14 mouse cellular contexts compared by ENCODE assay signal in the genomic region with DNA sequence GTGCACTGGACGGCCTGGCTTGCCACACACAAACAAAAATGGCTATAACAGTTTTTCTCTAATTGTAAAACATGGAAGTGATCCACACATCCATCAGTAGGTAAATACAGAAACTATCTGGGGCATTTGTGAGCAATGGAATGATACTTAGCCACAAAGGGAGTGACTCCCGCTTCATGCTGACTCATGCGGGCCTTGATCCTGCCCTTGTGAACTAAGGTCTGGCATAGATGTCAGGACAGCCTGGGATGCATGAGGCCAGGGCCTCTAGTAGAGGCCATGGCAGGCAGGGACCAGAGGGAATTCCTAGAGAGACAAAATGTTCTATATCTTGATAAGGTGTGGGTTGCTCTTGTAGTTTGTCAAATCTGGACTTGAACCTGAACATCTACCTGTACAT. TPM values are rescaled to one million over a fixed set of nuclear protein-coding genes. Genes with fewer than 3 reads are reported as not detected.
DNase-seq lines count a peak whose midpoint lies in the region; ATAC-seq and TF ChIP-seq lines count a peak whose summit lies in the region.
"Had no signal": no experiment of that assay in that cellular context is flagged by ENCODE, and none has a peak within 500 bp of the region (broad histone marks: within the 10 kb centered on the region; RNA-seq: fewer than 3 reads in every experiment).

No protein-coding gene starts in this region.

- H3K36me3 ChIP-seq in C2C12 (ENCODE audit: control insufficient read depth, insufficient read depth), result peaks cover 9% of the 10 kb centered on the region
- H3K36me3 ChIP-seq in liver, embryonic 13.5 days, result peaks cover 24% of the 10 kb centered on the region
- H3K36me3 ChIP-seq in heart, embryonic 10.5 days, result peaks cover 23% of the 10 kb centered on the region

- H3K4me2 ChIP-seq in liver, embryonic 13.5 days, result peak overlapping the region; percentile 25
- H3K4me2 ChIP-seq: forebrain, embryonic 12.5 days; lung, embryonic 14.5 days; neural tube, embryonic 13.5 days had no signal

- no peaks in the 10 kb centered on the region for H3K79me2 ChIP-seq in C2C12 (ENCODE audit: control insufficient read depth, insufficient read depth)

- H3K9me3 ChIP-seq in liver, embryonic 13.5 days (replicated peaks), result no peaks in the 10 kb centered on the region
- H3K9me3 ChIP-seq in heart, embryonic 10.5 days, result no peaks in the 10 kb centered on the region
- H3K9me3 ChIP-seq: forebrain, embryonic 12.5 days; neural tube, embryonic 13.5 days had no signal

- ATAC-seq in liver, embryonic 13.5 days (ENCODE audit: low read depth), result peak; percentile 84
- ATAC-seq: midbrain, embryonic 16.5 days had no signal

- H3K79me3 ChIP-seq in C2C12 (ENCODE audit: low read depth), result no peaks in the 10 kb centered on the region

- 72% methylated on average over 3 of the region's 3 CpGs for WGBS in liver, embryonic 13.5 days (ENCODE audit: insufficient replicate concordance)
- WGBS in heart, embryonic 10.5 days, result 83% methylated on average over 3 of the region's 3 CpGs

- no peak for TF ChIP-seq CTCF in C2C12 (IDR thresholded peaks at IDR 0.05; ENCODE audit: control insufficient read depth, insufficient read depth, insufficient read length)

- peaks cover 49% of the 10 kb centered on the region for H3K4me1 ChIP-seq in liver, embryonic 13.5 days (replicated peaks)
- H3K4me1 ChIP-seq in heart, embryonic 10.5 days, result no peaks in the 10 kb centered on the region
- H3K4me1 ChIP-seq: forebrain, embryonic 12.5 days; neural tube, embryonic 13.5 days had no signal

- H3K27ac ChIP-seq in liver, embryonic 13.5 days, result peak overlapping the region; percentile 90
- no peak overlapping the region for H3K27ac ChIP-seq in heart, embryonic 10.5 days
- H3K27ac ChIP-seq: forebrain, embryonic 12.5 days; neural tube, embryonic 13.5 days had no signal

- H3ac ChIP-seq in C2C12 (ENCODE audit: control insufficient read depth, insufficient read length, low read depth), result no peak overlapping the region

- H3K27me3 ChIP-seq in C2C12 (ENCODE audit: control insufficient read depth, insufficient read depth, insufficient read length), result no peaks in the 10 kb centered on the region
- no peaks in the 10 kb centered on the region for H3K27me3 ChIP-seq in liver, embryonic 13.5 days
- H3K27me3 ChIP-seq in heart, embryonic 10.5 days (ENCODE audit: insufficient read depth, poor library complexity, severe bottlenecking), result no peaks in the 10 kb centered on the region
- H3K27me3 ChIP-seq: CH12.LX; forebrain, embryonic 12.5 days; neural tube, embryonic 13.5 days had no signal

- DNase-seq in 3134 (ENCODE audit: extremely low read depth, insufficient read length, low spot score) (peak; percentile 48), MN1 (ENCODE audit: low spot score) (no peak)
- peak; percentile 79 to 85 for DNase-seq in adrenal gland, postnatal 36 days
- no peak for DNase-seq in liver, embryonic 13.5 days
- DNase-seq in urinary bladder, postnatal 4 days (ENCODE audit: low spot score in 2 of 2), result no peak
- DNase-seq in heart, embryonic 10.5 days (ENCODE audit: low spot score), result no peak
- DNase-seq: kidney, postnatal 14 days; lung, embryonic 14.5 days; thymus, postnatal 14 days had no signal

- H3K9ac ChIP-seq in liver, embryonic 13.5 days, result peak overlapping the region; percentile 53
- H3K9ac ChIP-seq: forebrain, embryonic 12.5 days; lung, embryonic 14.5 days; neural tube, embryonic 13.5 days had no signal

- no peak overlapping the region for H3K4me3 ChIP-seq in C2C12 (ENCODE audit: insufficient read depth, poor library complexity, severe bottlenecking)
- H3K4me3 ChIP-seq in liver, embryonic 13.5 days (replicated peaks), result no peak overlapping the region
- no peak overlapping the region for H3K4me3 ChIP-seq in heart, embryonic 10.5 days
- H3K4me3 ChIP-seq: forebrain, embryonic 12.5 days; neural tube, embryonic 13.5 days had no signal

TF ChIP-seq in C2C12, 6 proteins besides CTCF, POLR2A, EP300 and RAD21:
- TF ChIP-seq MYOD1 (IDR thresholded peaks at IDR 0.05; ENCODE audit: control insufficient read depth, insufficient read length, low read depth), result no peak
- TF ChIP-seq USF1 (IDR thresholded peaks at IDR 0.05; ENCODE audit: low read depth), result no peak
- TF ChIP-seq MAX (IDR thresholded peaks at IDR 0.05), result peak; percentile 28

RNA-seq across cellular contexts. Expression of gene Ankrd9, which starts 25.4 kb away (rescaled TPM):
- polyA plus RNA-seq in C2C12 (2012; fragmentation: generic; extraction: Trizol), result 11.7 TPM
- 10 to 100 TPM; 25.6 to 39.4 TPM for total RNA-seq in adrenal gland, postnatal 36 days (2021)
- 54.2 and 57.6 TPM in 2 replicates for polyA plus RNA-seq in liver, embryonic 13.5 days (2015; fragmentation: Nextera tagmentation; extraction: Ambion mirVana)
- polyA plus RNA-seq in heart, embryonic 10.5 days (2016; fragmentation: Nextera tagmentation; extraction: Ambion mirVana), result 14.8 and 19.1 TPM in 2 replicates

Comparison
In these comparisons a context has a peak if more than half of its experiments do, and no peak if none do; other contexts are left out.
1. DNase-seq: peak in 3134 (single experiment) and adrenal gland, postnatal 36 days (2 of 2); none in liver, embryonic 13.5 days (single experiment), MN1 (single experiment), urinary bladder, postnatal 4 days (0 of 2) and heart, embryonic 10.5 days (single experiment).